Mouse (Mus musculus) ZHBTc4 (cell line): Measurements from ENCODE around the gene Ankrd50.

Source experiments
- DNase-seq: peaks from one replicate; pipeline ENCODE4 v3.0.0-alpha.2; 2011; ENCODE audit warnings: low read depth, low spot score

The Ankrd50 gene

DNA sequence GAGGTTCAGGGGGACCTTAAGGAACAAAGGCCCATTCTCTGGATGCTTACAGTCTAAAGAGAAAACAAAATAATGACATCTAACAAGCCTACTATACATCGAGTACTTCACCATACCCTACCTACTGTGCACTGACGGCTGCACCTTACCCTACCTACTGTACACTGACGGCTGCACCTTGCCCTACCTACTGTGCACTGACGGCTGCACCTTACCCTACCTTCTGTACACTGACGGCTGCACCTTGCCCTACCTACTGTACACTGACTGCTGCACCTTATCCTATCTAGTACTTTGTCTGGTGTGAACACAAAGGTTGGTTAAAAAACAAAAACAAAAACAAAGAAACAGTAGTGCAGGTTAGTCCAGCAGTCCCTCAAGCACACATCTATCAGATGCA, 18.5 kb downstream of the Ankrd50 start:
- no peak for DNase-seq

DNA sequence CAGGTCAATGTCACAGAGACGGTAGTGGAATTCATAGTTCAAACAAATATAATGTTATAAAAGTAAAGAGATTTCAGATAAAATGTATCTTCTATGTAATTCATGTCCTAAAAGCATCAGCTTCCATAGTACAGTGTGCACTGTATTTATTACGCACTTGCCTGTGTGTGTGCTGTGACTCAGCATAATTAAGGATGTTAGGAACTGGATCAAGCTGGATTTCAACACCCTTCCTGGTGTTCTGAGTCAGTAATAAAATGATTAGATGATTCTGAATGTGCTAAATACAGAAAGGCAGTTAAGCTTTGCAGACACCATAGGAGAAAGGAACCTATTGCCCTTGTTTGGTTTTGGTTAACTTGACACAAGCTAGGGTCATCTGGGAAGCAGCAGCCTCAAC, 21.5 kb downstream of the Ankrd50 start:
- DNase-seq = no peak

DNA sequence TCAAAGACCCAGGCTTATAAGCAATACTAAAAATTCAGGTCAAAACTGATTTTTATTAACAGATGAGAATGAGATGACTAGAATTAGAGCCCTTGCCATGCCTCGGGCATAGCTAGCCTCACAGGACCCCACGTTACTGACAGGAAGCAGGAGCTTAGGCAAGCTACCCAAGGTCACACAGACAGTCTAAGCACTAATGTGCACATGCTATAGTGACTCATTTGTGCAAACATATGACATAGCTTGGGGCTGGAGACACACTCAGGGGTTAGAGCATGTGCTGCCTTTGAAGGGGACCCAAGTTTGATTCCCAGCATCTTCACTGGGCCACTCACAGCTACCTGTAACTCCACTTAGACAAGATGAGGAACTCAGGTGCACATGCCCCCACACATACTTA, 22.9 kb downstream of the Ankrd50 start:
- no peak for DNase-seq

DNA sequence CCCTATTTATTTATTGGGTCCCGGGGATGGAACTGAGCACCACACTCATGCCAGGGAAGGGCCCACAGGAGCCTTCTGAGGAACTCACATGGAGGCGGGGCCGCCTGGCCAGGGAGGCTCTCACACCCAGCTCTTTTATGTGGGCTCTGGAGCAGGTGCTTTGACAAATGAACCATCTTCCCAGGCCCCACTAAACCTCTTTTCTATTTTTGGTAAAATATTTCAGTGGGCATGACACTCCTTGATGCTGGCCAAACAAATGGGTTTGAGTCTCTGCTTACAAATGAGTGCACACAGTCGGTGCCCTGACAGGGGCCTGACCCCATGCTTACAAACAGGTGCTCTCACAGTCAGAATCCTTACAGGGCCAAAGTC, 24.4 kb downstream of the Ankrd50 start:
- DNase-seq = no peak

DNA sequence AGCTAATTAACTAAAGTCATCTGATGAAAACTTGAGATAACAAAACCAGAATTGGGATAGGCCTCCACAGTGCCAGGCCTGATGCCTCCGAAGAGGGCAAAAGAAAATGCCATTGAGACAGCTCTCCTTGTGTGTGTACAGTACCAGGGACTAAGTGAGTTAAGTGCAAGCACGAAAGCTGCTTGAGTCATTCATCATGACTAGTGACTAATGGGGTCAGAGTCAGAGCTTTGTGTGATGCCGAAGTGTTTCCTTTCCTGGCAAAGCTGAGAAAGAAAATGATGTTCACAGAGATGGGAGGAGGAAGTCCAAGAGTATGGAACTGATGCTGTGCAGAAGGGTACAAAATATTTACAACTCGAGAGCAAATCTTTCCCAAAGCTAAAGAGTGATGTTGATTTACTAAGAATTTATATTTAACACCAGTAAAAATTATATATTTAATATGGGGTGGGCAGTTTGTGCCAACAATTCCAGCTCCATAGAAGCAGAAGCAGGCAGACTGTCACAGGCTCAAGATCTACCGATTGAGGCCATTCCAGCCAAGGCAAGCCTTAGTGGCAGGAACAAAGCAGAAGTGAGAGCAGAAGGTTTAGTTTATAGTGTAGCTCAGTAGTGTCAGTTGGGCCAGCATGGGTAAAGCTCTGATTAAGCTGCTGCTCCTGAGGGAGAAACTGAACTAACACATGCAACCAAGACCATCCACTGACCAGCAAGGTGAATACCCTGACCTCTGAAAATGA, 25.0 kb downstream of the Ankrd50 start:
- no peak for DNase-seq

DNA sequence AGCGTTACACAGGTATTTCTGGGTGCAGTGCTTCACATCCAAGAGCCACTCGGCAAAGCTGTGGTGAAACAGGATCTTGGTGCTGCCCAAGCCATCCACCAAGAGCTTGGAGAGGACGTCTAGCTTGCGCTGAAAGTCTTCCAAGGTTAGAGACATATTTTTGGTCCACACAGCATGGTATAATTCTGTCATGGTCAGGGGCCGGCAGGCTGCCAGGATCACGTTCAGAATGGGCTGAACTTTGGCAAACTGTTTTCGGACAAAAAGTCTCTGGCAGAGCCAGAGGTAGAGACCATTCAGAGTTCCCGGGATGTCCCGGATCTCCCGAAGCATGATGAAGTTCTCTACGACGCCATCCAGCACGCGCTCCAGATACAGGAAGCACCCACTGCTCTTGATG, 27.6 kb downstream of the Ankrd50 start:
- DNase-seq = no peak

DNA sequence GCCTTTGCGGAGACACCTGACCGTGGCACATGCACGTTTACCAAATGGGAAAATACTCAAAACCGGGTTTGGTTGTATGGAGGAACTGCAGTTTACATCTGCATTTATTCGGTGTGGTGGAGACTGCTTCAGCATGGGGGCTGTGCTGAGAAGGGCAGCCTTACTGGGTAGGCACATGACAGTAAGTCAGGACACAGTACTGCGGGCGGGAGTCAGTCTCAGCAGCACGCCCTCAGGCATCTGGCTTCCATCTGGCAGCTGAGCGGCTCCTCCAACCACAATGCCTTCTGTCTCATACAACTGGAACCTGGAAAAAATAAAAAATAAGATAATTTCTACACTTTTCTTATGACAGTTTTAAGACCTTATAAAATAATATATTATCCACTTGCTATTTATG, 32.4 kb downstream of the Ankrd50 start:
- DNase-seq = no peak

DNA sequence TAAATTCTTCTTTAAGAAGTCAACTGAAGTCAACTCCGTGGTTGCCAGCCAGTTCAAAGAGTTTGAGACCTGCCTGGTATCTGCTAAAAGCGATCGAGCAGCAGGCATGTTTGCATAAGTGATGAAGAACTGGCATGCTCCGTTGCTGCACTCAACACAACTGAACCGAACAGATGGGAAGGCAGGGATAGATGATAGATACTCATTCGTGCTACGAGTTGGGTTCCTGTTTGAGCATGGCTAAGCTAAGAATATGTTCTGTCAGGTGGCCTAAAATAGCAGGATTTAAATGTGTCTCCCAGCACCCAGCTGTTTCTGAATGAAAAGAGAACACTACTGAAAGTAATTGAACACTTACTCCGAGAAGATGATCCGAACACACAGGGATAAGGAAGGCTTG, 38.1 kb downstream of the Ankrd50 start:
- no peak for DNase-seq

DNA sequence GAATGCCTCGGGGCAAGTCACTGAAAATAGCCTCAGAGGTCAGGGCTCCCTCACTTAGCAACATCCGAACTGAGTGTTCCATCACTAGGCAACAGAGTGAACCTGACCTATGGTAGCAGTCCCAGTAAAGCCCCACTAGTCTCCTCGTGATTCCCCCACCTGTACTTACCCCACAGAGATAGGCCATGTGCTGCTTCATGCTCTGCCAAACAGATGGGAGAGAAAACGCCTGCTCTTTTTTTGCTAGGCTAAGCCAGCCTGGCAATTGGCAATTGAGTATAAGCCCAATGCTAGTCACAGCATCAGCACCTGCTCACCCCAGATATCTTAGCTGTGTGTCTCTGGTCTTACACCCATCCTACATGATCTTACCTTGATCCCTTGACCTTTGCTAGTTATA, 40.8 kb downstream of the Ankrd50 start:
- no peak for DNase-seq

DNA sequence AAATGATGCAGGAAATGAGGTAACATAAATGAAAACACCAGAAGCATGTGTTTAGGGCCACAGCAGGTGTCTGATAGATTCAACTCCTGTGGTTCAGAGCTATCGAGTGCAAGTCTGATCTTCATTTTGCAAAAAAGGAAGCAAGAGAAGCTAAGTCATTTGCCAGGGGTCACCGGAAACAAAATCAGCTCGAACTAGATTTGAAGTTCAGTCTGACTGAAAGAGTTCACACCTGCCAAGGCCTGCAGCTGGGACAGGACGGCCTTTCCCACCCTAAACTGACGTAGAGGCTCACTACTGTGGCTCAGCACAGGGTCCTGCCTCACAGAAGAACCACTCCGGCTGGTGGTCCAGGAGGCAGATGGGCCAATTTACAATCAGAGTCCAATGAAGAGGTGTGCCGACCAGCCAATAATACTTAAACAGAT, 44.1 kb downstream of the Ankrd50 start:
- no peak for DNase-seq

DNA sequence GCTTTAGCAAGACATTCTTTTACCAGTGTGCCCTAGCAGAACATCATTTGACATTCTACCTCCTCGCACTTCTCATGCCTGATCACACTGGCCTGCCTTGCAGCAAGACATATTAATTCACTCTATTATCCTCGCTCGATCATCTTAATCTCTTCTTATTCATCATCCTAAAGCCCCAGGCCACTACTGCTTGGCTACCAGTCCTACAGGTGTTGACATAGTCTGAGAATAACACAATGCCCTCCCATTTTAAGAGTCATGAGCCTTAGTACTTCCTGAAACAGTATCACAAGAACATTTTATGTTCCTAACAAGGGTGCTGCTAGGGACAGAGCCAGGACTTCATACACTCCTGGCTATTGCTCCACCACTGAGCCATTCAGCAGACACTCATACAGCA, 48.0 kb downstream of the Ankrd50 start:
- no peak for DNase-seq

DNA sequence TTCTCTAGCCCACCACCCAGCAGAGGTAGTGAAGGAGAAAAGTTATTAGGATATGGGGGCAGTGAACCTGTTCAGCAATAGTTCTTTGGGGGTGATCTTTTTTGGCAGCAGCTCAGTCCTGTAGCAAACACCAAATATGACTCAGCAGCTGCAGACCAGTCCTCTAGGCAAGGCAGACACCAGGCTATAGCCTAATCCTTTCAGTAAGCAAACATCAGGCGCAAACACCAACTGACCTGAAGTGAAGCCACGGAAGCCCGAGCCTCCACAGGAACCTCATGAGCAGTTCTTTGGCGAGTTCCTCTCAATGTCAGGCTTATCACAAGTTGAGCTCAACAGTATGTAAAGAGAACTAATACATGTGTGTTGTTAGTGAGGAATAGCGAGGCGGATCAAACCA, 48.8 kb downstream of the Ankrd50 start:
- DNase-seq = no peak

DNA sequence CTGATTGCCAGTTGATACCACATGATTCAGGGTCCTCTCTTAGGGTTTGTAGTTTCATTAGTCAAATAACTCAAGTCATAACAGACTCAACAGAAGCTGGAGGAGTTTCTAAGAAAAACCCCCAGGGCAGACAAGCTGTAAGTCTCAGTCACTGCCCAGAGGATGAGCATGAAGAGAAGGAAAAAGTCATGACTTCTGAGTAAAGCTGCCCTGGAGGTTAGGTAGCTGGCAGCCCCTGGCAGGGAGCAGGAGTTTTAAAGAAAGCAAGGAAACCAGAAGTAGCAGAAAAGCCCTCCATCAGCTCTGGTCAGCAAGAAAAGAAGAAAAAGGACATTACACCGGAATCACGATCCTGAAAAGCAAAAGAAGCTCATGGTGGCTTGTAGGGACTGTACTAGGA, 50.2 kb downstream of the Ankrd50 start:
- DNase-seq = no peak

DNA sequence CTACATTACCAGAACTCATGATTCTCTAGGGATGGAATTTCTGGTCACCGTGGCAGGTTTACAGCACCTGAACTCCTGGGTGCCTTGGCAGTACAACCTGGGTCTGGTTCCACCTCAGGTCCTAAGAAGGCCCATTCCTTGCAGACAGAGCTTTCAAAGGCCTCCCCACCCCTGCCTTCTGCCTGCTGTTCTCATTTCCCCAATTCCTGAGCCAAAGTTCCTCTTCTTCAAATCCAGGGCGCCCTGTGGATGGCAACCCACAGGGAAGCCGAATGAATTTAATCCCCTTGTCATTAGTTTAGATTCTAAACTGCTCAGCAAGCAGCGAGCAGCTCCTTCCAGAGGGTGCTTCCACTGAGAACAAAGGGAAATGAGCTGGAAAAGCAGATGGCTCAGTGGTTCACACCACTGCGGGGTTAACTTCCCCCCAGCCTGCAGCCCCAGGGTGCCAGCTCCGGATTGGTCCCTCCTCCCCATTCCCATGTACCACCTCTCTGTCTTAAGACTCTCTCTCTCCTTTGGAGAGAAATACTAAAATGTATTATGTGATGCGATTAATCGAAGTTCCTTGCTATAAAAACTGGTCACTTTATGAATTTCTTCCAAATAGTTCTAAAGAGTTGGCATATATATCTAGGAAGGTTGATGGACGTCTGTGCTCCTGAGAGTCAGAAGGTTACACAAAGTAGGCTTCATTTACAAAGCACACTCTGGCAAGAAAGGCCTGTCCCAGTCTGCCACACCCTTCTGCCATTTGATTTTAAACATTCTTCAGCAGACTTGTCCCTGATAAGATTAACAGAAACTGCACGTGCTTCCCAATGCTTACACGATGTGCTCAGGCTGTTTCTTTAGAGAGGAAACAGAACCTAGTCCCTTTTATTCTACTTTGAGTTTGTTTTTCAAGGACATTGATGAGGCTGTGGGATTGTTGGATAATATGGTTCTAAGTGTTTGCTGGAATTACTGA, 50.9 kb downstream of the Ankrd50 start:
- DNase-seq = no peak

DNA sequence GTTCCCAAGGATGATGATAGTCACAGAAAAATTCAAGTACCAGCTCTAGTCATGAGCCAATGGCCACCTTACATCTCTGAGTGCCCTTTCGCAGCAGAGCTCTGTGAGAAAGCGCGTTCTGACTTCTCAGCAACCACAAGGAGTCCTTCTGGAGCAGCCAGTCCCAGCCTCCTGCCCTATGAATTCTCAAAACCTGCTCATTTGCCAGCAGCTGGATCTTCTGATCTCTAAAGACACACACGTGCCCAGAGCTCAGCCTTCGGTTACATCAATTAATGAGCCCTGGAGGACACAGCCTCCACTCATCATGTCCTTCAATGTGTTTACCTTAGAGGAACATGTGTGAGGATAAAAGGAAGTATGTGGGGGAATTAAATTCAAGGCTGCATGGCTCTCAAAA, 53.2 kb downstream of the Ankrd50 start:
- no peak for DNase-seq

DNA sequence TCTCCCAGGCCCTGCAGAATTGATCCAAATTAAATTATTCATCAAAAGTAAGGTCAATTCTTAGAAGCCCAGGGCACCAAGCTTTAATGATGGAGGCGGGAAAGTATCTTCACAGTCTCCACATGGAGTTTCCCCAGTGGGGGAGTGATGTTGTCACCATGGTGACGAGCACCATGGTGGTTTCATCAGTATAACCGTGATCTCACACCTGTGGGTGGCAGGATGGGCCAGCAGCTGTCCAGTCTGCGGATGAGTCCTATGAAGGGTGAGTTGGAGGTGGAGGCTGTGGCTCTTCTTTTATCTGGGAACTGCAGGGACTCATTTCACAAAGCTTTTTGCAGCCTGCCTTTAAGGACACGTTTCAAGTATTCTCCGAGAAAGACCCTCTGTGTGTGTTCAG, 53.6 kb downstream of the Ankrd50 start:
- DNase-seq = no peak

DNA sequence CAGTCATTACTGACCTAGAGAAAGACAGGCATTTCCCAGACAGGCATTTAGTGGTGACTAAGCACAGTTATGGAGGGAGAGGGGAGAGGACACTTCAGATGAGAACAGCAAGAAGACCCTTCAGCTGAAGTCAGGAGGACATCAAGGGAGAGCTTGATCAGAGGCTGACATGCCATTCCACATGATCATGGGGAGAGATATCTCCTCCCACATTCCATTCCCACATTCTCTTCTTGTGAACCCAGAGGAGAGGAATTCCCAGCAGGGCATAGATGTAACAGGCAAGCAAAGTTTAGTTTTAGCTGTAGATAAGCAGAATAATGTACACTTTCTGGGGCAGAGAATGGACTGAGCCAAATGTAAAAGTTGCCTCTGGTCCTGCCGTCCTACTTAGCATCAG, 57.4 kb downstream of the Ankrd50 start:
- DNase-seq = no peak

DNA sequence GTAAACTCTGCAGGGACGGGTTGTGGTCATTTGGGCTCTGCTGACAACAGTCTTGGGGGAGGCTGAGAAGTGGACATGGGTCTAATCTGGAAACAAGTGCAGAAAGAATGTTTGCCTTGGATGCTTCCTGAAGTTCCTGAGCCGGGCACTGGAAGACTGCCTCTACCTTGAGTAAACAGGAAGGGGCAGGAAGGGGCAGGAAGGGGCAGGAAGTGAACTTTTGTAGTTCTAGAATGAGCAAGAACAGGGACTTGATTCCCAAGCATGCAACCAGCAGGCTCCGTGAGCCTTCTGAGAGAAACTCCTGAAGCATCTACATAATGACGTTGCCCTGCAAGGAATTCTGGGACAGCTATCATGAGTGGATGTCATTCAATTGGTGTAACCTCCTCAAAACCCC, 60.7 kb downstream of the Ankrd50 start:
- no peak for DNase-seq

DNA sequence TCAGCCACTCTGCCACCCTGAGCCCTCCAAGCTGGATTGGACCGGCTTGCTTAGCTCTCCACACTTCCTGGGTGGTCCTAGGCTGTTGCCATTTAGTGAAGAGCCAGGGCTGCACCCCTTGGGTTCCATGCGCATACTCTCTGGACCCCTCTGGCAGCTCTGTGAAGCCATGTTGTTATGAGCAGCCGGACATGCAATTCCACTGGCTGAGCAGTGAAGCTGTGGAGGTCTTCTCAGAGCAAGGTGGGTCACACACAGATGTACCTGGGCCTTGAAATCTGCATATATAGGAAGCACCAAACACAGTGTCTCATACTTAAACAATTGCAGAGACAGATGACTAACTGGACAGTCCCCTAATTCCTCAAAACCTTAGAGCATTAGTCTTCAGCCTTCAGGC, 64.7 kb downstream of the Ankrd50 start:
- no peak for DNase-seq

DNA sequence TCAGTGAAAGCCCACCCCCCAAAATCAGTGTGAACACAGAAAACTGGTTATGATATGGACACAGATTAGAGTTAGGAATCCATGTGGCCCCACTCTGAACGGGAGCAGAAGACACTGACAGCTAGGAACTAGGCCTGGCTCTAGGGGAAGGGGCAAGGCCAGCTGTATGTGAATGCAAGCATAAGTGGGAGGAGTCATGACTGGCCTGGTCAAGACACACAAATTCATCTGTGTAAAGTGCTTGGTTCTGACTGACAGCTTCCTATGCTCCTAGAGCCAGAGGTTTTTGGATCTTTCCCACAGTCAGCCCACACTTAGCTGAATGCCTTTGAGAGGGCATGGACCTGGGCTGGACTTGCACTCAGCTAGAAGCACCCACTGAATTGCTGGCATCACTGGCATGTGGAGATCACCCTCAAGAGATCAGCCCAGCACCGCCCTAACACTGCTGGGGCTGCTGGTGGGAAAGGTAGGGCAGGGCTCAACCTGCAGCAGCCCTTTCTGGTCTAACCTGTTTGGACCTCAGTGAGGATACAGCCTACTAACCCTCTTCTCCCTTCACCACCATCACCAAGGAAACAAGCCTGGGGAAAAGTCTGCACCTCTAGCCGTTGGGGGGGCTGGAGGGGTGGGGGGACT, 69.2 kb downstream of the Ankrd50 start:
- no peak for DNase-seq
